Mouse (Mus musculus): ENCODE data around the gene Epo. TPM values are rescaled to one million over a fixed set of nuclear protein-coding genes. Genes with fewer than 3 reads are reported as not detected.

Gene Epo
- polyA plus RNA-seq, 1 experiment from 2014 or later, result 0.80 TPM

GRCm38 (mm10) chr5:137519691-137520550 lies 13.1 kb downstream of the Epo start:
- WGBS, result 89% methylated on average over 27 of the region's 27 CpGs
- ATAC-seq (replicated peaks; ENCODE audit: low FRiP score, low TSS enrichment, low read depth), result no peak
- no peaks in the 10 kb centered on the region for H3K9me3 ChIP-seq (ENCODE audit: control insufficient read depth, low read length)

GRCm38 (mm10) chr5:137518436-137518835 lies 14.6 kb downstream of the Epo start, which contains the start of gene Gigyf1:
Gigyf1 (plus strand) TSS chr5:137518548.
- H3K27me3 ChIP-seq (replicated peaks; ENCODE audit: control insufficient read depth, insufficient read depth, low read length), result no peaks in the 10 kb centered on the region
- H3K27ac ChIP-seq (ENCODE audit: low read depth), result no peak within 1 kb of the TSS
- ATAC-seq (replicated peaks; ENCODE audit: low FRiP score, low TSS enrichment, low read depth), result no peak
- H3K9me3 ChIP-seq (ENCODE audit: control insufficient read depth, low read length), result no peaks in the 10 kb centered on the region
- no peak within 1 kb of the TSS for H3K9ac ChIP-seq (ENCODE audit: low read length)
- 75% methylated on average over 5 of the region's 5 CpGs for WGBS
- no peak within 1 kb of the TSS for H3K4me3 ChIP-seq (ENCODE audit: low read depth, low read length)
- no peak within 1 kb of the TSS for H3K4me2 ChIP-seq (ENCODE audit: low read length)
- H3K36me3 ChIP-seq (ENCODE audit: control insufficient read depth, insufficient read depth, low read length), result peaks cover 62% of the 10 kb centered on the region
- no peaks in the 10 kb centered on the region; the same call in 1 of the 2 replicates for H3K4me1 ChIP-seq (replicated peaks; ENCODE audit: control insufficient read depth, insufficient read depth, low read length)
- no peak for DNase-seq (ENCODE audit: low spot score)

More at GRCm38 (mm10) chr5:137519691-137520550, 13.1 kb downstream of the Epo start:
- Histone ChIP-seq H3K27ac (ENCODE audit: low read depth) (no peak overlapping the region), H3K4me3 (ENCODE audit: low read depth, low read length) (no peak overlapping the region), H3K9ac (ENCODE audit: low read length) (no peak overlapping the region), H3K4me1 (replicated peaks; ENCODE audit: control insufficient read depth, insufficient read depth, low read length) (no peaks in the 10 kb centered on the region), H3K27me3 (replicated peaks; ENCODE audit: control insufficient read depth, insufficient read depth, low read length) (no peaks in the 10 kb centered on the region), H3K4me2 (ENCODE audit: low read length) (no peak overlapping the region), H3K36me3 (ENCODE audit: control insufficient read depth, insufficient read depth, low read length) (peaks cover 77% of the 10 kb centered on the region)
- no peak for DNase-seq (ENCODE audit: low spot score)

GRCm38 (mm10) chr5:137514811-137515210 lies 18.2 kb downstream of the Epo start:
- Histone ChIP-seq H3K4me3 (ENCODE audit: low read depth, low read length) (no peak overlapping the region), H3K27me3 (replicated peaks; ENCODE audit: control insufficient read depth, insufficient read depth, low read length) (no peaks in the 10 kb centered on the region), H3K4me2 (ENCODE audit: low read length) (no peak overlapping the region), H3K4me1 (replicated peaks; ENCODE audit: control insufficient read depth, insufficient read depth, low read length) (peaks cover 20% of the 10 kb centered on the region), H3K9ac (ENCODE audit: low read length) (no peak overlapping the region), H3K9me3 (ENCODE audit: control insufficient read depth, low read length) (no peaks in the 10 kb centered on the region), H3K27ac (ENCODE audit: low read depth) (no peak overlapping the region), H3K36me3 (ENCODE audit: control insufficient read depth, insufficient read depth, low read length) (peaks cover 26% of the 10 kb centered on the region)
- DNase-seq (ENCODE audit: low spot score) (no peak), ATAC-seq (replicated peaks; ENCODE audit: low FRiP score, low TSS enrichment, low read depth) (no peak)
- WGBS, result 94% methylated on average over 3 of the region's 3 CpGs

GRCm38 (mm10) chr5:137513951-137514721 lies 18.9 kb downstream of the Epo start:
- DNase-seq (ENCODE audit: low spot score) (no peak), ATAC-seq (replicated peaks; ENCODE audit: low FRiP score, low TSS enrichment, low read depth) (no peak)
- Histone ChIP-seq H3K4me1 (replicated peaks; ENCODE audit: control insufficient read depth, insufficient read depth, low read length) (peaks cover 20% of the 10 kb centered on the region), H3K9me3 (ENCODE audit: control insufficient read depth, low read length) (no peaks in the 10 kb centered on the region), H3K9ac (ENCODE audit: low read length) (no peak overlapping the region), H3K4me2 (ENCODE audit: low read length) (no peak overlapping the region), H3K4me3 (ENCODE audit: low read depth, low read length) (no peak overlapping the region), H3K36me3 (ENCODE audit: control insufficient read depth, insufficient read depth, low read length) (peaks cover 19% of the 10 kb centered on the region), H3K27me3 (replicated peaks; ENCODE audit: control insufficient read depth, insufficient read depth, low read length) (no peaks in the 10 kb centered on the region), H3K27ac (ENCODE audit: low read depth) (no peak overlapping the region)
- 84% methylated on average over 12 of the region's 12 CpGs for WGBS

GRCm38 (mm10) chr5:137512847-137513794 lies 19.9 kb downstream of the Epo start:
- DNase-seq (ENCODE audit: low spot score), result no peak
- no peak overlapping the region for H3K4me2 ChIP-seq (ENCODE audit: low read length)

GRCm38 (mm10) chr5:137511706-137512105 lies 21.3 kb downstream of the Epo start:
- Histone ChIP-seq H3K9me3 (ENCODE audit: control insufficient read depth, low read length) (no peaks in the 10 kb centered on the region), H3K27me3 (replicated peaks; ENCODE audit: control insufficient read depth, insufficient read depth, low read length) (no peaks in the 10 kb centered on the region), H3K4me3 (ENCODE audit: low read depth, low read length) (peak overlapping the region; percentile 96), H3K36me3 (ENCODE audit: control insufficient read depth, insufficient read depth, low read length) (no peaks in the 10 kb centered on the region), H3K4me1 (replicated peaks; ENCODE audit: control insufficient read depth, insufficient read depth, low read length) (peaks cover 20% of the 10 kb centered on the region), H3K4me2 (ENCODE audit: low read length) (peak overlapping the region; percentile 72), H3K9ac (ENCODE audit: low read length) (peak overlapping the region; percentile 97; the same call in 1 of the 2 replicates), H3K27ac (ENCODE audit: low read depth) (no peak overlapping the region)
- ATAC-seq (replicated peaks; ENCODE audit: low FRiP score, low TSS enrichment, low read depth), result no peak
- no peak for DNase-seq (ENCODE audit: low spot score)
- 49% methylated on average over 3 of the region's 3 CpGs for WGBS

More at GRCm38 (mm10) chr5:137512847-137513794, 19.9 kb downstream of the Epo start:
- H3K27me3 ChIP-seq (replicated peaks; ENCODE audit: control insufficient read depth, insufficient read depth, low read length), result no peaks in the 10 kb centered on the region
- no peak for ATAC-seq (replicated peaks; ENCODE audit: low FRiP score, low TSS enrichment, low read depth)
- no peak overlapping the region for H3K9ac ChIP-seq (ENCODE audit: low read length)
- peaks cover 10% of the 10 kb centered on the region; the same call in 1 of the 2 replicates for H3K36me3 ChIP-seq (ENCODE audit: control insufficient read depth, insufficient read depth, low read length)
- WGBS, result 78% methylated on average over 11 of the region's 11 CpGs
- H3K4me3 ChIP-seq (ENCODE audit: low read depth, low read length), result no peak overlapping the region
- no peaks in the 10 kb centered on the region for H3K9me3 ChIP-seq (ENCODE audit: control insufficient read depth, low read length)
- no peak overlapping the region for H3K27ac ChIP-seq (ENCODE audit: low read depth)
- peaks cover 20% of the 10 kb centered on the region for H3K4me1 ChIP-seq (replicated peaks; ENCODE audit: control insufficient read depth, insufficient read depth, low read length)

GRCm38 (mm10) chr5:137510573-137511390 lies 22.3 kb downstream of the Epo start:
- no peaks in the 10 kb centered on the region for H3K36me3 ChIP-seq (ENCODE audit: control insufficient read depth, insufficient read depth, low read length)
- peak overlapping the region; percentile 96 for H3K4me3 ChIP-seq (ENCODE audit: low read depth, low read length)
- peak overlapping the region; percentile 72 for H3K4me2 ChIP-seq (ENCODE audit: low read length)
- H3K9ac ChIP-seq (ENCODE audit: low read length), result peak overlapping the region; percentile 97
- 1% methylated on average over 56 of the region's 83 CpGs for WGBS
- ATAC-seq (replicated peaks; ENCODE audit: low FRiP score, low TSS enrichment, low read depth), result peak; percentile 41; the same call in 1 of the 2 replicates
- peaks cover 20% of the 10 kb centered on the region for H3K4me1 ChIP-seq (replicated peaks; ENCODE audit: control insufficient read depth, insufficient read depth, low read length)
- H3K27ac ChIP-seq (ENCODE audit: low read depth), result peak overlapping the region; percentile 83
- H3K9me3 ChIP-seq (ENCODE audit: control insufficient read depth, low read length), result no peaks in the 10 kb centered on the region
- no peak for DNase-seq (ENCODE audit: low spot score)
- H3K27me3 ChIP-seq (replicated peaks; ENCODE audit: control insufficient read depth, insufficient read depth, low read length), result no peaks in the 10 kb centered on the region

All from intestine, embryonic 14.5 days (tissue).